Mouse (Mus musculus) adrenal gland, adult 2 months (tissue): ENCODE data around the gene Fam107b. TPM values are rescaled to one million over a fixed set of nuclear protein-coding genes. Genes with fewer than 3 reads are reported as not detected.

ENCODE experiments used
- DNase-seq: peaks from one replicate; pipeline ENCODE4 v3.0.0; 2021
- polyA plus RNA-seq: library from polyadenylated mRNA; depleted of rRNA; stranded (reverse); fragments of >200 nt; gene quantifications from 2 replicates; pipeline ENCODE4 v1.2.3, GENCODE M21; 2012
- total RNA-seq, 2 experiments: library from RNA; stranded (reverse); gene quantifications; 2 replicates each; pipeline ENCODE4 v1.2.3; 2021

Gene Fam107b
- total and polyA plus RNA-seq, 3 experiments, result 3.5 to 17.4 (median 16.1) TPM

DNA sequence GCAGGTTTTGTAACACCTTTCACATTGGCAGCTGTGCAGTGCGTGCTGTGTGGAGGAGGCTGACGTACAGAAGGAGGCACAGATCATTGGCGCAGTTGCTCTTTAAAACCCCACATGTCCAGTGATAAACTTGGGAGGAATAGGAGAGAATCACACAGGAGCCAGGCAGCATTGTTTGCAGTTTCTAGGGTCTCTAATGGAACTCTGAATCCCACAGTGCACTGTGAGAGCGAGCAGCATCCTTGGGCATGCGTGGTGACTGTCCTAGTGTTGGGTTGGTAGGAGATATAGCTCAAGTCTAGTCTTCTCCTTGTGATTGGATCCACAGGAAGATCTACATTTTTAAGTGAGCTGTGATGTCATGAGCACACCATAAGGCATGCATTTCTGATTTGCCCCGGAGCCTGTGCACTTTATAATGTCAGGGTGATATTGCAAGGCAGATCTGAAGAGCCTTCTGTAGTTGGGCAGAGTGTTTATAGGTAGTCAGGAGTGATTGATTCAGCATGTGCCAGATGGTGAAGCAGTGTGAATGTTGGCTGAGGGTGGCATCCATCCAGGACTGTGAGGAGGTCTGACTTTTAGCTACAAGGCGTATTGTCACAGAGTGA, 169.2 kb downstream of the Fam107b start:
- DNase-seq, result no peak

- DNase-seq, result no peak
These were observed 170.0 kb downstream of the Fam107b start for GRCm38 (mm10) chr2:3740256-3740655.

- no peak for DNase-seq
These were observed 170.4 kb downstream of the Fam107b start for GRCm38 (mm10) chr2:3740670-3741069.

DNA sequence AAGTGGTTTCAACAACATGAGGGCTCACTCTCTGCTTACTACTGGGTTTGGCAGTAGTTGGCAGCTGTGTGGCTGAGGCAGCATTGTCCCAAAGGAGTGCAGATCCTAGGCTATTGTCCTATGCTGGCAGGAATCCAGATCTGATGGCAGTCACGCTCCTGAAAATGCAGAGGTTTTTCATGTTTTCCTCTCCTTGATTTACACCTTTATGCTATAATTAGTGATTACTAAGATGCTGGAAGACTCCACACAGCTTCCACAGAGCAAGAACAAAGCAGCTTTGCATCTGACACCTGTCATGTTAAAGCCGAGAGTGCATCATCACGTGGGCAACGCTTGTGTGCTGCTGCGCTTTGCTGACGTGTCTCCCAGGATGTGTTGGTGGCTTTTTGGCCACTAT, 172.2 kb downstream of the Fam107b start:
- DNase-seq, result no peak

- no peak for DNase-seq
These were observed 174.8 kb downstream of the Fam107b start for GRCm38 (mm10) chr2:3745041-3745440.

DNA sequence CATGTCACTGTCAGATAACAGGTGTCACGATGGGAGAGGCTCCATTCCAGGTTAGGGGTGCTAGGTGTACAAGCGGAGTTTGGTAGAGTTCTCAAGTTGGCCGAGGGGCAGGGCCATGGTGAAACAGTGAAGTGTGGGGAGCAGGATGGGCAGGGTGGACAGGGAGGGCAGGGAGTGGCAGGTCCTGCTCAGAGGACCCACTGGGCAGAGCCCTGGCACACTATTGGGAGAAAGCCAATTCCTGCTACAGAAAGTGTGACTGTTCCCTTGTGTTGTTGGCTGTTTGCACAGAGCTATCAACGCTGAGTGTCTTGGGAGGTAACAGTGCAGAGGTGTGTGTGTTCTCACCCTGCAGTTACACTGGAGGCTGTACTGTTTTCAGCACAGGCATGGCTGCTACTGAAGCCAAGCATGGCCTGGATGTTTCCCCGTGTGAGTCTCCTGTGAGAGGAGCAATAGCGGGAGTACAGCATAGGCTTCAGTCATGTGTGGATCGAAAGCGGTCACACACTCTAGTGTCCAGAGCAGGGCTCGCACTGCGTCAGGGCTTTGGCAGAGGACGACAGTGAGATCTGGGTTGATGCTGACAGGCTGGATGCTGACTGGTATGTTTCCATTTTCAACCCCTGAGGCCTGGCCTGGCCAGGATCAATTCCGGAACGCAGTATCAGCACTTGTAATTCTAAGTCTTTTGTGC, 175.8 kb downstream of the Fam107b start:
- DNase-seq, result no peak

- peak; percentile 30 for DNase-seq
These were observed 178.6 kb downstream of the Fam107b start for GRCm38 (mm10) chr2:3748714-3749503.

- no peak for DNase-seq
These were observed 179.3 kb downstream of the Fam107b start for GRCm38 (mm10) chr2:3749504-3750024.

DNA sequence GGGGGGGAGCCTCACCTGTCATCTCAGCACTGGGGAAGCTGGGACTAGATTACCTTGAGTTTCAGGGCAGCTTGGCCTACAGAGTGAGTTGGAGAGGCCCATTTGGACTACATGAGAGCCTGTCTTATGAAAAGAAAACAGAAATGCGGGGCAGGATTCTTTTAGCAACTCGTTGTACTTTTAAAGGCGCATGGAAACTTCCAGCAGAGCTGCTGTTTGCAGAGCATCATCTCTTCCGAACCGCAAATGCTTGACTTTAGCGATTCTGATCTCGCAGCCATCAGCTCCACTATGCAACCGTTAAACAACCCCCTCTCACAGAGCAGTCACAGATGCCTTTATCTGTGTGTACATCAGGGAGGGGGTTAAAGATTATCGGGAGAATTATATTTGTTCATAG, 179.8 kb downstream of the Fam107b start:
- no peak for DNase-seq

DNA sequence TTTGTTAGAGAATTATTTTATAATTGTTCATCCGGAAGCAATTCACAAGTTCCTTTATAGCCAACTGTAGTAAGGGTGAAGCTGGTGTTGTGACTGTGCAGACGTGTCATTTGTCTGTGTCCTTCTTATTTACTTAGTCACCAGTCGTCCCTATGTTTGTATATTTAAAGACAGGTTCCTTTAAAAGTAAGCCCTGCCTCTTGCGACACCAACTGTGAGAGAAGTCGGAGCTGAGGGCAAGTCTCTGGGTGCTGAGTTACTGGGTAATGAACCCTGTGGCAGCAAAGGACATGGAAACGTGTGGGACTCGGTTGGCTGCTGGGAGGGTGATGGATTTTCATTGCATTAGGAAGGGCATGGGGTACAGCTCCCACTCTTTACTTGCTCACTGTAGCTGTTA, 182.1 kb downstream of the Fam107b start:
- DNase-seq, result peak; percentile 16

DNA sequence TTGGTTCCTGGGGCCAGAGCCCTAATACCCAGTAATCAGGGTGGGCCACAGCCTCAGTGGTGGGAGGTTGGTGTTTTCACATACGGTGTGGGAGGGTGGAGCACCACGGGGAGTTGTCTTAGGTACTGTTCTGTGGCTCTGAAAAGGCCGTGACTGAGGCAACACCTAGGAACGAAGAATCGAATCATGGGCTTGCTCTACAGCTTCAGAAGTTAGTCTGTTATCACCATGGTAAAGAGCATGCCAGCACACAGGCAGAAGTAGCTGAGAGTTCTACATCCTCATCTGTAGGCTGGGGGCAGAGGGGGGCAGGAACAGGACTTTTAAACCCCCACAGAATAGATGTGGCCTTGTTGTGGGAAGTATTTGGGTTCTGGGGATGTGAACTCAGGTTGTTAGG, 182.6 kb downstream of the Fam107b start:
- DNase-seq, result no peak

DNA sequence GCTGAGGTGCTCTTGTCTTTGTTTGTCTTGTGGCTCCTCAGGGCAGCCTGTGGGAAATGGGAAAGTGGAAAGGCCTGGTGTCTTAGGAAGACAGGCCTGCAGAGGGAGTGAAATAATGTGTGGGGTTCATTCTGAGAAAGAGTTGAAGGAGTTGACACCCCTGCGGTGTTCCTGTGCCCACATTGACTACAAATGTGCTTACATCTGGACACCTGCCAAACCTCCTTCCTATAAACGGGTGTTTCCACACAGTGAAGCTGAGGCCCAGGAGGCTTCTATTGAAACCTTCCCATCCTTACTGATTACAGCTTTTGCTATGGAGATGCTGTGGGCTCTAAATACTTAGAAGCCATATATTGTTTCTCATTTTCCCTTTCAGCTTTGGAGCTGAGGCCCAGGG, 183.5 kb downstream of the Fam107b start:
- no peak for DNase-seq

- no peak for DNase-seq
These were observed 185.6 kb downstream of the Fam107b start for GRCm38 (mm10) chr2:3755936-3756335.

- no peak for DNase-seq
These were observed 188.1 kb downstream of the Fam107b start for GRCm38 (mm10) chr2:3758406-3758805.

GRCm38 (mm10) chr2:3760234-3760836, 190.0 kb downstream of the Fam107b start:
- DNase-seq, result no peak

- no peak for DNase-seq
These were observed 193.8 kb downstream of the Fam107b start for GRCm38 (mm10) chr2:3764136-3764535.

GRCm38 (mm10) chr2:3765957-3766783, 195.9 kb downstream of the Fam107b start:
- DNase-seq, result no peak

- DNase-seq, result peak; percentile 63
These were observed 199.0 kb downstream of the Fam107b start for GRCm38 (mm10) chr2:3769260-3769659.

GRCm38 (mm10) chr2:3769786-3770318, 199.6 kb downstream of the Fam107b start:
- no peak for DNase-seq

GRCm38 (mm10) chr2:3770383-3770782, 200.1 kb downstream of the Fam107b start:
- DNase-seq, result no peak

DNA sequence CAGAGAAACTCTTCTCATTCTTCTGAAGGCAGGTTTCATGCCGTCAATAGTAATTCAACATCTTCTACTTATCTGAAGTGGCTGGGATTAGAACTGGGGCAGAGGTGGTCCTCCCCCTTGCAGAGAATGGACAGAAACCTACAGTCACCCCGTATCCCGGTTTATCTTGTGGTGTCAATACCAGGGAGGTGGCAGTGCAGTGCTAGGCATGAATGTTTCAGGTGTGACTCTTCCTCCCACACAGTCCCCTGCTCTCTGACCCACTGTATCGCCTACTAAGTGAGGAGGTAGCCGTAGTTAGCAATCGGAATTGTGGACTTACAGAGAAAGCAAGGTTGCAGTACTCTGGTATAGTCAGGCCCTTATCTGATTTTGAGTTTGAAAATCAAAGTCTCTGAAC, 201.2 kb downstream of the Fam107b start:
- DNase-seq, result no peak
